Mouse (Mus musculus): ENCODE data around the gene Hdhd3.
"Not testable (repeated sequence)": the region's sequence is repeated elsewhere in the genome, so short reads cannot be mapped to it uniquely, and the experiment has no call there.

The Hdhd3 gene

DNA sequence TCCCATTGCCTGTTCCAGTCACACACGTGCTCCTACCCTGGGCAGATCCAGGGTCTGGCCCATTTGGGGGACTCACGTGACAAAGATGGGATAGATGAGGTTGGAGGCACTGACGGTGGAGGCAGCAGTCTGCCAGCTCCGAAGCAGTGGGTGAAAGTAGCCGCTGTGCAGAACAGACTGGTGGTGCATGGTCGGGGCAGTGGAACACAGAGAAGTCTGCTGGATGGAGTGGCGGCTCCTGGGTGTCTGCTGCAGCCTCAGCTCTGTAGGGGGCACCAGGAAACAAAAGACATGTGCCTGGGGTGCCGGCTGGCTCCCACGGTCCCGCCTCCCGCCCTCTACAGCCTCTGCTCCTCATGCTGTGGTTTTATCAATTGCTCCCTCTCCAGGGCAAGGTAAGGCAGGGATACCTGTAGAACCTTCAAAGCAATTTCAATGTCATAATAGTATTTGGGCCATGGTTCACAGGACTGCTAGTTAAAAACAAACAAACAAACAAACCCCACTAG lies 10.8 kb upstream of the Hdhd3 start:
- in situ Hi-C loops (cut with MboI, MseI): no loop called here

DNA sequence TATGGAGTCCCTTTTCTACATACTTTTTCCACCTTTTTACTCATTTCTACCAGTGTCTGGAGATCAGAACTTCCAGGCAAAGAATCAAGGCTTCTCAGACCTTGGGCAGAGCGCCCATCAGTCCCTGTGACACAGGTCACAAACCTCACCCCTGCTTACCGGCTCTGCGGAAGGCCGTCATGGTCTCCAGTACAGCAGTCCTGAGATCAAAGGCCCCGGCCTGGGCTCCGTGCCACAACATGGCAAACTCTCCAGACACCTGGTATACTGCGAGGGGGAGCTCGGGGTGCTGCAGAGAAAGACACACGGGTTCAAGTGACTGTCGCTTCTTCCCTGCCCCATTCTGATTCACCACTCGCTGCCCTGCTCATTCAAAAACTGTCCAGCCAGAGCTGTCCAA lies 6.7 kb upstream of the Hdhd3 start:
- in situ Hi-C loops (cut with MboI, MseI): no loop called here

DNA sequence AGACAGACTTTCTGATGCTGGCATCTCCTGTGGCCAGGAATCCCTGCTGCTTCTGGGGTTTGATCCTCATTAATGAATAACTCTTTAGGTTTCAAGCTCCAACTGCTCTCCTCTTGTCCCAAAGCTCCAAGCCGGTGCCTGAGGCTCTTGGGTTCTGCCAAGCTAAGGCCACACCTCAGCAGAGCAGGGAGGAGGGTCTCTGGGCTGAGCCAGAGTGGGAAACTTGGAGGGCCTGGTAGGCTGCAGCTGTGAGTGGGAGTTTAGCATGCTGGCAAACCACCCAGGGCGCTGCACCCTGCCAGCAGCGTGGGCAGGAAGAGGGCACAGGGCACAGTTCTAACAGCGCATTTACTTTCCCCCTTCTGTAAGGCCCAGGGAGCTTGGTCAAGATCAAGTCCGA lies 5.6 kb upstream of the Hdhd3 start:
- in situ Hi-C loops (cut with MboI, MseI): no loop called here

DNA sequence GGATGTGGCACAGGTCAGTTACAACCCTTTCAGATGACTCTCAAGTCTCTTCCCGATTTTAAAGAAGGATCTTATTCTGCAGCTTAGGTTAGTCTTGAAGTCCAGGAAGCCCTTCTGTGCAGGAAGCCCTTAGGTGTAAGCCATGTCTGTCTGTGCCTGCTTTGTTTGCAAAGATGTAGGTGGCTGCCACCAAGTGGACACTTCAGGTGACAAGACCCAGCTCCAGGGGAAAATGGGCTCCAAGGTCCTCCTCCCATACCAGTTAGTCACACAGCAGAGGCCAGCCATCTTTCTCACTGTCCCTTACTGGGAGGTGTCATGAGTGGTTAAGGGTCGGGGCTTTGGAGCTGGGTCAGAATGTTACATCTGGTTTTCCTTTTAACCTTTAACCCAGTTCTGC lies 3.5 kb upstream of the Hdhd3 start:
- in situ Hi-C loops (cut with MboI, MseI): no loop called here

DNA sequence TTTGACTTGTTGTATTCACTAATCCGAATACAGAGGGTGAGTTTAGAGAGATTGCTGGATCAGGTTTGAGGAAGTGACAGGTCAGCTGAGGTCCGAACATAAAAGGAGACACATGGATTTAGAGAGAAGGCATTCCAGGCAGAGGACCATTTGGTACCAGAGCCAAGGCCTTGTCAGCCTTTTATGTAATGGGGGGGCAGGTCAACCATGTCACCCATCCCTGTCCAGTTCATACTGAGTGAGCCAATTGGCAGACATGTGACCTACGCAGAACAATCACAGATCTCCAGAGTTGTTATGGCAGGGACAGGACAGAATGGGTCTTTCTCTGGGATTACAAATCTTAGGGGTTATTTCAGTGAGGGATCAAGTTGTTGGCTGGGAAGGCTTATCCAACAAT lies 2.7 kb upstream of the Hdhd3 start:
- in situ Hi-C loops (cut with MboI, MseI): no loop called here

DNA sequence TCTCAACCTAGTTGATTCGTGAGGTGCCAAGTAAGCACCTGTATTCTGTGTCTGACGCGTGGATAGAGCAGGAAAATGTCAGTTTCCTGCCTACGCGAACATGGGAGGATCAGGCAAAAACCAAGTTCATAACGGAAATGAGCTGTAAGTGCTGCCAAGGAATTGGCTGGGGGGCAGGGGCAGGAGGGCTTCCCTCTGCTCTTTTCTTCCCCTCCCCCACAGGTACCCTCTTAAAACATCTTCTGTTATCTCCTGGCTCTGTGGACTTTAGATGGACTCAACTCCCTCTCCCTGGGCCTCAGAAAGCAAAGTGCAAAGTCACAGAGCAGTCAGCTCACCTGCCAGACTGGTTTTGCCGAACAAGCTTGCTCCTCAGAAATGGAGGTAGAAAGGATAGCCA lies 298 bp downstream of the Hdhd3 start:
- in situ Hi-C loops (cut with MboI, MseI): no loop called here

DNA sequence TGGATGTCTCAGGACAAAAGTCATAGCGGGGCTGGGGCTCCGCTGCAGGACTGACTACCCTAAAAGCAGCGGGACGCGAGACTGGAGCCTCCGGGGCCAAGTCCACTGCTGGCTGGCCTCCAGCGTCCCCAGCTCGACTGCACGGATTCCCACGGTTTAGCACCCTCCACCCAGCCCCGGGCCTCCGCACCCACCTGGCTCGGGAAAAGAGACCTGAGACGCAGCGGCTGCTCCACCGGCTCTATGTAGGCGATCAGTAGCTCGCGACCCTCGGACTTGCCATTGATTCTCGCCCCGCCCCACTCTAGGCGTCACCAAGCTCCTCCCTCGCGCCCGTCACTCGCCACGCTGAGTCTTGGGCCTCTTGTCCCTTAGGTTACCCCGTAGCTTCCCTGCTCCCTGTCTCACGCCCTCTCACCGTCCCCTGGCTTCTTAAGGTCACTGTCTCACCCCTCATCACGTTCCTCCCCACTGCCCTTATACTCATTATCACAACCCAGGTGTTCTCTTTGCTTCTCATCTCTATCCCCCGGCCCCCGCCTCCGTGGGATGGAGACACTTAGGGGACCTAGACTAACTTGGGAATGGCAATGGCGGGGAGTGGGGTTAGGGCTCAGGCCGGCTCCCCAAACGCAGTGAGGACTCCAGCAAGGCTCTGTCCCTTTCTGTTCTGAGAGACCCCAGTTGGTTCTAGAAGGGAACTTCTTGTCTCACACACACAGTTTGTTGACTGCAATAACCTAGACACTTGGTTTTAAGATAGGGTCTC lies 1.1 kb downstream of the Hdhd3 start:
- in situ Hi-C loops (cut with MboI, MseI): no loop called here

DNA sequence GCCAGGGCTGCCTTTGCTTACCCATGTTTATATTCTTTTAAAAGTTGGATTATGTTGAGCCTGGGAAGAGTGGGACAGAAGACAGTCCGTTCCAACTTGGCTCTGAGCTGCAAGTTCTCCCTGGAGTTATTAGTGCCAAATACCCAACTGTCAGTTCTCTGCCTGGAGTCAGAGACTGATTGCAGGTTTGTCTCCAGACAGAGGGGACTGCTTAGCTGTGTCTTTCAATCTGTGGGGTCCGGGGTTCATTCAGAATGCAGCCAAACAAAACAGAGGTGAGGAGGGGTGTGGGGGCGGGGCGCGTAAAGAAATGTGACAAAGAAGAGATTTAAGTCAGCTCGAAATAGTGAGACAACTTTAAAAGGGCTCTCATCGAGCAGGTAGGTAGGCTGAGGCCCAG lies 1.7 kb downstream of the Hdhd3 start:
- in situ Hi-C loops (cut with MboI, MseI): no loop called here

DNA sequence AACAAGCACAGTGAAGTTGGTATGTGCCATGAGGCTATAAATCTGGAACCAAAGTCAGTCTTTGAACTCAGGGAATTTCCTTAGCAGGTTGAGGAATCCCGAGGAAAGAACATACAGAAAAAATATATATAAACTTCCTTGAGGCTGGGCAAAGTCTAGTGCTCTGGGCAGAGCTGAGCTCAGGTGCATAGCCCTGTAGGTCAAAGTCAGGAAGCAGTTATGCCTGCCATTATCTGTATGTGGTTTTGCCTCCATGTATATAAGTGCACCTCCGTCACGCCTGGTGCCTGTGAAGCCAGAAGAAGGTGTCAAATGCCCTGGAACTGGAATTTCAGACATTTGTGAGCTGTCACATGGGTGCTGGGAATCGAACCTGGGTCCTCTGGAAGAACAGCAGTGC lies 2.5 kb downstream of the Hdhd3 start:
- in situ Hi-C loops (cut with MboI, MseI): no loop called here

DNA sequence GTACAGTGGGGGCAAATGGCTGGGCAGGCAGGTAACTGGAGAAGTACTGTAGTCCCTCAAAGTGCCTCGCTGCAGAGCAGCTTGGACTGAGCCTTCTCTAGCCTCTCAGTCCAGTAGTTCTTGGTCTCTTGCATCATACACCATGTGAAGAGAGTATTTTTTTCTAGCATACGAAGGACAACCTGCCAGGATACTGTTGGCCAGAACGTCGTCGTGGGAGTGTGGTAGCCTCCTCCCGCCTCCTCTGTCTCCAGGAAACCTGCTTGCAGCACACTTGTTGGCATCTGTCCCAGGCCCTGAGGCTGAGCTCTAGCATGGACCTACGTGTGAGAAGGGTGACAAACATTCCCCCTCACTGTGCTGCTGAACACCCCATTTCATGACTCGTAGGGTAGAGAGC lies 6.5 kb downstream of the Hdhd3 start:
- in situ Hi-C loops (cut with MboI, MseI): no loop called here

DNA sequence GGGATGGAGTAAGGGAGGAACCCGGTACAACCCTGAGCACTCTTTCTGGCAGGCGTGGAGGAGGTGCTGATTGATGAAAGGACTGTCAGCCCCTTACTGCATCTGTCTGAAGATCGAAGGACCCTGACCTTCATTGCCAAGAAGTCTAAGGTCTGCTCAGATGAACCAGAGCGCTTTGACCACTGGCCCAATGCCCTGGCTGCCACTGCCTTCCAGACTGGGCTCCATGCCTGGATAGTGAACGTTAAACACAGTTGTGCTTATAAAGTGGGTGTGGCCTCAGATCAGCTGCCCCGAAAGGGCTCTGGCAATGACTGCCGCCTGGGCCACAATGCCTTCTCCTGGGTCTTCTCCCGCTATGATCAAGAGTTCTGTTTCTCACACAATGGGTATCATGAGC lies 7.3 kb downstream of the Hdhd3 start:
- in situ Hi-C loops (cut with MboI, MseI): no loop called here

DNA sequence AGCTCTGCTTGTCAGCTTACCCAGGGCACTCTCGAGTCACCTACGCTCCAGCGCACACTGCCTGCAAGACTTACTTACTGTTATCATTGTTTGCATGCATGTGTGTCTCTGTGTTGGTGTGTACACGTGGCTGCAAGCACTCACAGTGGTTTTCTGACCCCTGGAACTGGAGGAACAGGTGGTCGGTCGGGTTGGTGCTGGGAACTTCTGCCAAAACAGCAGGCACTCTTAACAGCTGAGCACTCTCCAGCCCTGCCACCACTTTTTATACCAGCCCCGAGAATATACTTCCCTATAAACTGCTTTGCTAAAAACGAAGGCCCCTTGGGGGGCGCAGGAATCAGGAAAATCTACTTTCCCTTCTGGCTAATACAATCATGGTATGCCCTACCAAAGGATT lies 9.0 kb downstream of the Hdhd3 start:
- in situ Hi-C loops (cut with MboI, MseI): no loop called here

DNA sequence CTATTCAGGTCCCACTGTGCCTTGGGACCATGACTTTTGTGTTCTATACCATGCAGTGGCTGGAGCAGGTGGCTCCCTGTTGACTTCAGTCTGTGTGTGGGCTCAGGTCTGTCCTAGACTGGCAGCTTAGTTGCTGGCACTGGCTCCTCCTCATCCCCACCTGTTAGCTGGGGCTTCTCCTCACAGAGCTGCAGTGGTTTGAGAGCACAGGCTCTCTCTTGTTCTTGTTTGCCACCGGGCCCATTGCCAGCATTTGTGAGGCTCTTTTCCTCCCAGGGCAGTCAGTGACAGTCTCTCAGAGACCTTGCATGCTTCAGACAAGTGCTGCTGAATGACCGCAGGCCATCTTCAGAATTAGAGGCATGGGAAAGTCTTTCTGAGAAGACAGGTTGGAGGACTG lies 10.6 kb downstream of the Hdhd3 start:
- in situ Hi-C loops (cut with MboI, MseI): no loop called here

DNA sequence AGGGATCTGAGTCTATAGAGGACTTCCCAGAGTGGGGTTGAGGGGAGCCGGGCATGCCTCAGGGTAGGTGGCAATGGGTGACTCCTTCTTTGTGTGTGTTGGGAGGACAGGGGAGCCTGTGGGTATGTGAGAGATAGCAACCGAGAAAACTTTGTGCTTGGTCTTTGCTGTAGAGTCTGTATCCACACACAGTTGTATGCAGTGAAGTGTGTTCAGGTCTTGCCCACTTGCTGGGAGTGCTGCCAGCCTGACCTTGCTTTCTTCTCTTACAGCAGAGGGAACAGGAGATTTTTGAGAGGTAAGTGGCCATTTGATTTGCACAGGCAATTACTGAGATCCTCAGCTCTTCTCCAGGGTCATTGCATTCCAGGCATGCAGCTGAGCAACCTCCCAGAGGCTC lies 15.4 kb downstream of the Hdhd3 start:
- in situ Hi-C loops (cut with MboI, MseI): no loop called here

DNA sequence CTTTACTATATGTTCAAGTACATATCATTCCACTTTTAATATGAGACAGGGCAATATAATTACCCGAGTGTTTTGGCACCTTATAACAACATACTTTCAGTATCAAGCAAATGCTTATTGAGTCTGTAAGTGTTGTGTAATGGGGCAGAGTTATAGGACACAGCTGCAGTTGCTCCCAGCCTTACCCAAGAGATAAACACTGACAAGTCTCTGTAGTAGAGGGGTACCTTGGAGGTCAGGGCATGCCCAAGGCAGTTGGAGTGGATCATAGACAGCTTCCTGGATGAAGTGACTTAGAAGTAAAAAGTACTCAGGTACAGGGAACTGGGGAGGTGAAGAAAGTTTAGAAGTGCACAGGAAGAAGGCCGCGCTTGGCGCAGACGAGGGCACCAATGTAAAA lies 16.1 kb downstream of the Hdhd3 start:
- in situ Hi-C loops (cut with MboI, MseI): no loop called here

DNA sequence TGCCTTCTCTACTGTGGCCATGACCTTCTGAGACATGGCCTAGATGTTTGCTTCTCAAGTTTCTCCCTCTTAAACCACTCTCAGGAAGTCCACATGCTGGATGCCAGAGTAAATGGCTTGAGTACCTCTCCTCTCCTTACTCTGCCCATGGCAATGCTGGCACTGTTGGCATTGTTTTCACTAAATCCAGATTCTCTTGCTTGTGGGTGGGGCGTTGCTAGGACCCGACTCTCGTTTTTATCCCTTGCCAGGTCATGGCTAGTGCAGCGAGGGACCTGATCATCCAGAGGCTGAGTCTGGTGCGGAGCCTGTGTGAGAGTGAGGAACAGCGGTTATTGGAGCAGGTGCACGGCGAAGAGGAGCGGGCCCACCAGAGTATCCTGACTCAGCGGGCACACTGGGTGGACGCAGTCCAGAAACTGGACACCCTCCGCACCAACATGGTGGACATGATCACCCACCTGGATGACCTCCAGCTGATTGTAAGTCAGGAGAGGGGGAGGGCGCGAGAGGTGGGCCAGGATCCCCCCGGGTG lies 17.0 kb downstream of the Hdhd3 start:
- in situ Hi-C loops (cut with MboI, MseI): no loop called here

DNA sequence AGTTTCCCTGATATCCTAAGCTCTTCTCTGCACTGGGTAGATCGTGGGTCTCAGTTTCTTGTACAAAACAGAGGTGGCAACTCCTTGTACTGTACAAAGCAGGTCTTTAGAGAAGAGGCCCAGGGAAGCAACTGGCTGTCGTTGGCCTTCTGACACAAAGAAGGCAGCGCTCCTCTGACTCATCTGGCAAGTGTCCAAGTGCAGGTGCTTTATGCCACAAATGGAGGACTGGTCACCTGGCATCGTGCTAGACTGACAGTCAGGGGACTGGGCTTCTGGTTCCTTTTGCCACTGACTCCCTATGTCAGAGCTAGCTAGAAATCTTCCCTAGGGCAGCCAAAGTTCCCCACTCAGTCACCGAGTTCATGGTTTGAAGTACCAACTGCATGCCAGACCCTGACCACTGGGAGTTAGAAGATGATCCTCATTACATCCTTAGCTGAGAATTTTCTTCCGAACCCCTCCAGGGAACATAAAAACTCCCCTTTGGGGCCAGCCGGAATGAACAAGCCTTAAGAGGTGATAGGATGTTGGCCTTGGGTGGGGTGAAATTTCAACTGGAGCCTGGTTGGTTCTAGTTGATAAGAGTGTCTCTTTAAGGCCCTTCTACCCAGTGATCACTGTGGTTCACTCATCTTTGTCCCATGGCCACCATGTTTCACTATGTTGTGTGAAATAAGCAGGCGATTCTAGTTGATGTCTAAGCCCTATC lies 17.7 kb downstream of the Hdhd3 start:
- in situ Hi-C loops (cut with MboI, MseI): no loop called here

DNA sequence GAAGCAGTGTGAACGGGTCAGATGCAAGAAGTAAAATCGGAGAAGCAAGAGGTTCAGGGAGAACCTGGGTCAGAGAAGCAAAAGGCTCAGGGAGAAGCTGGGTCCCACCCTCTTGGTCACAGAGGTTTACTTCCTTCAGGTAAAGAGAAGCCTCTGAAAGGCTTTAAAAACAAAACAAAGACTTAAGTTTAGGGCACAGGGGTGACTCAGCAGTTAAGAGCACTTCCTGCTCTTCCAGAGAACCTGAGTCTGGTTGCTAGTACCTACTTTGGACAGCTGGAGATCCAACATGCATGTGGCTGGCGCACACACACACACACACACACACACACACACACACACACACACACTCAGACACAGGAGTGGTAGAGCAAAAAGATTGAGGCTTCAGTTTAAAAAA lies 18.3 kb downstream of the Hdhd3 start:
- in situ Hi-C loops (cut with MboI, MseI): no loop called here

DNA sequence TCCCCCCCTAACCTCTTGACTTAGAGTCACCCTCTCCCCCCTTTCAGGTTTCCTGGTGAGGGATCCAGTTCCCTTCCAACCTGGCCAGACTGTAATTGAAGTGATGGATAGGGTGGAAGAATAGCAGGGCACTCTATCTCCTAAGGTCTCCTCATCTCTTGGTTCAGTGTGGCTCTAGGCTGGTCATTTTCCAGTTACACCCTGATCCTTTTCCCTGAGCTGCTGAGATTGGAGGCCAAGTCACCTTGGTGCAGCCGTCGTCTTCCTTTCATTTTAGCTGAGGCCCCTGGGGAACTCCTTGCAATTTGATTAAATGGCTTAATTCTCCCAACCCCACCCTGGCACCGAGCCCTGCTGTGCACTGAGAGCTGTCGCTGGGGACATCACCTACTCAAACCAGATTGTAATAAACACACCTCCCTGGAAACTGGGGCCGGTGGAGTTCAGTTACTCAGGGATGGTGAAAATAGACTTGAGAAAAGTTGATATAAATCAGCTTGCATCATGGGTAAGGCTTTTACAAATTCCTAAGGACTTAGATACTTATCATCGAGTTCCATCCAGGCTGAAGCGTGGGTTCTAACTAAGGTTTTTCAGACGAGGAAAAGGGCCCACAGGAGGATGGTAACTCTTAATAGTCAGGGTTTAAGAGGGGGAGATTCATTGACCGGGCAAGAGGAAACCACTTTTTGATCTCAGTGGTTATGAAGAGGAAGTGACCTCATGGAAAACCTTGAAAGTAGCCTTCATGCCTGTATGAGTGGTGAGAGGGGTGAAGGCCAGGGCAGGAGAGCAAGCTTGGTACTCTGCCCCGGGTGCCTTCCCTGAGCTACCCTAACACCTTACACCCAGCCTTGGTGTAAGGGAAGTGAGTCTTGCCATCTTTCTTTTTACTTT lies 22.3 kb downstream of the Hdhd3 start:
- in situ Hi-C loops (cut with MboI, MseI): no loop called here

DNA sequence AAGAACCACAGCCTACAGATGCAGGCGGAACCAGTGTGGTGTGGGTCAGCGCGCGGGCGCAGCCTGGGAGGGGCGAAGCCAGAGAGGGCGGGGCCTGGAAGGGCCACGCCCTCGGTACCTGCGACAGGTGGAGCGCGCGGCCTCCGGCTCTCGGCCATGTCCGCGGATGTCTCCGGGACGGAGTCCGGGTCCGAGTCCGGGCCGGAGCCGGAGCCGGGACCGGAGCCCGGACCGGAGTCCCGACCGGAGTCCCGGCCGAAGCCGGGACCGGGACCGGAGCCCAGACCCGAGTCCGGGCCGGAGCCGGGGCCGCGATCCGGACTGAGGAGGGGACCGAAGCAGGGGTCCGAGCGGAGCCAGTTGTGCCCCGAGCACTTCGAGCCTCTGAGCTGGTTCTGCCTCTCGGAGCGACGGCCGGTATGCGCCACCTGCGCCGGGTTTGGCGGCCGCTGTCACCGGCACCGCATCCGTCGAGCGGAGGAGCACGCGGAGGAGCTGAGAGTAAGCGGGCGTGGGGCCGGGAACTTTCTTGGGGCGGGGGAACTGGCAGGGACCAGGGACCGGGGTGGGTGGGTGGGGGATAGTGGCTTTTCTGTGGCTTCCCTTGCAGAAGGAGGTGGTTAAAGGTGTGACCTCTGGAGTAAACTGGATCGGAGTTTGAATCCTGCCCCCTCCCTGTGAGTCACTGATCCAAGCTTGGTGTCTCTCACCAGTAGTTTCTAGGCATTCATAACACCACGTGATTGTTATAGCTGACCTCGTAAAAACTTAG lies 23.1 kb downstream of the Hdhd3 start, which contains the start of gene Bspry:
Bspry (plus strand) TSS at position 117 of the 772 bp plus-strand sequence.
- in situ Hi-C loops (cut with MboI, MseI): no loop called here

DNA sequence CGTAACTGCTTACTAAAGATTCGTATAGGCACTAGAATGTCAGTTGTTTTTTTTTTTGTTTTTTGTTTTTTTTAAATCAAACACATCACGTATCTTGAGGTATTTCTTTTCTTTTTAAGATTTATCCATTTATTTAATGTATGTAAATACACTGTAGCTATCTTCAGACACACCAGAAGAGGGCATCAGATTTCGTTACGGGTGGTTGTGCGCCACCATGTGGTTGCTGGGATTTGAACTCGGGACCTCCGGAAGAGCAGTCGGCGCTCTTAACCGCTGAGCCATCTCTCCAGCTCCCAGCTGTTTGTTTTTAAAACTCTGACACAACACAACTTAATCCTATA lies 23.7 kb downstream of the Hdhd3 start:
- in situ Hi-C loops (cut with MboI, MseI): not testable (repeated sequence)
